Mouse (Mus musculus) cerebellum, adult 2 months (tissue): ENCODE data around the gene Esd.

Source experiments
- CTCF ChIP-seq: fragments of 200-500 bp; IDR thresholded peaks from 2 replicates; pipeline ENCODE4 v1.5.1; 2011; ENCODE audit warnings: low read depth, mild to moderate bottlenecking, control low read depth, low read length, moderate library complexity, borderline replicate concordance; ENCODE audit not compliant: insufficient read depth
- POLR2A ChIP-seq: fragments of 200-500 bp; IDR thresholded peaks from 2 replicates; pipeline ENCODE4 v1.6.1; 2011; ENCODE audit warnings: low read length, control low read depth, borderline replicate concordance; ENCODE audit not compliant: insufficient read depth

DNA sequence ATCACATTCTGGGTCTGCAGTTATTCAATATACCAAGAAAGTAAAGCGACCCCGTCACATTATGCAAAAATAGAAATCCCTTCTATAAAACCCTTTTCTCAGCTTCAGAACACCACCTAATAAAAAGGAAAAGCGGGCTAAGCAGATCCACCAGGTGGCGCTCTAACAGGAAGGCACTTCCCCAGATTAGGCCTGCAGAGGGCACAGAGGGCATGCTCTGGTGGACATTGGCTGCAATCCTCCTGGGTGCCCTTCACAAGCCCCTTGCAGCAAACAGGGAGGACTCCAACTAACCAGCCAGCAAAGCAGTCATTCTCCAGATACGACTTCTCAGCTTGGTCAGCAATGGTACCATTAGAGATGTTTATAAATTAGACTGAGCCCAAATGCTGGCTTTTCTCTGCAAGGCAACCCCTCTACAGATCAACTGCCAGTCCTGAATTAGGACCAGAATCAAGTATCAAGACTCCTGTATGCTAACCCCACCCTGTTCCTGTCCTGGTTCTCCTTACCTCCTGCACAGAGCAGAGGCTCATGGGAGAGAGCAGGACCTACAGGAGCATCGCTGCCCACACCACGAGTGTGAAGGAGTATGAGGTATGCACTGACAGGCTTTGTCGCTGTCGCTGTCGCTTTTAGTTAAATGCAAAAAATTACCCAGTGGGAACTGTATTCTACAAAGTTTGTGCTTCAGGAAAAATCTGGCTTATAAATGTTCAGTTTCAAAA is 32.3 kb downstream of the Esd start:
- peak; percentile 85 for TF ChIP-seq CTCF
- no peak for TF ChIP-seq POLR2A
